Mouse (Mus musculus) heart, adult 2 months (tissue): ENCODE data around the gene Gm1043.

Experiments used
- CTCF ChIP-seq: fragments of 200-600 bp; IDR thresholded peaks from 2 replicates; pipeline ENCODE4 v1.8.1; 2022; ENCODE audit warnings: antibody characterized with exemption, mild to moderate bottlenecking, moderate library complexity
- EP300 ChIP-seq: fragments of 200-500 bp; IDR thresholded peaks from 2 replicates; pipeline ENCODE4 v1.6.1; 2011; ENCODE audit warnings: low read depth, low read length, control low read depth; ENCODE audit not compliant: insufficient read depth
- POLR2A ChIP-seq: fragments of 200-500 bp; IDR thresholded peaks from 2 replicates; pipeline ENCODE4 v1.6.1; 2011; ENCODE audit warnings: mild to moderate bottlenecking, low read depth, low read length, control low read depth; ENCODE audit not compliant: insufficient read depth

DNA sequence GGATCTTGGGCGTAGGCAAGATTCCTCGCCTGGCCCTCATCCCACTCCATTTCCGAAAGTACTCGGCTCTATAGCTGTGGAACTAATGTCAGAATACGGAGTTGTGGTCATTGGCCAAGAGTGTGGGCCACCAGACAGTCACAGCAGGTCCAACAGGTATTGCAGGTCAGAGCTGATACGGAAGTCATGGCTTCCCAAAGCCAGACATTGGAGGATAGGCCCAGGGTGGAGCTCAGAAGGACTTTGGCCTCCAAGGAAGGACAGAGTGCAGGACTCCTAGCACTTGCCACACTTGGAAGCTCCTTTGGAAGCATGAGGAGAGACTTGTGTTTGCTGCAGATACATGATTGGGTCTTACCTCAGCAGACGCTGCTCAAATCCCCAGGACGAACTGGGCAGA, 23.6 kb upstream of the Gm1043 start:
- TF ChIP-seq CTCF (no peak), POLR2A (no peak), EP300 (no peak)
